Mouse (Mus musculus) MEL (cell line): ENCODE data around the gene Cwc25. TPM values are rescaled to one million over a fixed set of nuclear protein-coding genes. Genes with fewer than 3 reads are reported as not detected.
A peak's percentile ranks its signal among the peaks of the same experiment; 100 is the strongest.

Experiments used
- DNase-seq: peaks from one replicate; pipeline ENCODE4 v3.0.0; 2011; ENCODE audit warnings: low read depth, low spot score
- H3K27ac ChIP-seq: 2 replicates; pipeline ENCODE4 v1.5.1; 2012; ENCODE audit warnings: low read depth, mild to moderate bottlenecking, control low read depth, low read length, moderate library complexity; ENCODE audit not compliant: control insufficient read depth
- H3K27me3 ChIP-seq, 2 experiments: fragments of 150-350 bp in 1 of 2; sonication (generic) in 1 of 2; 2 replicates each; pipeline ENCODE4 v1.6.1; 2012; ENCODE audit warnings: low read length in 2 of 2, mild to moderate bottlenecking in 2 of 2, improper control_type of control experiment in 1 of 2, moderate library complexity in 1 of 2; ENCODE audit not compliant: insufficient read depth in 2 of 2, control insufficient read depth in 1 of 2
- H3K36me3 ChIP-seq, 2 experiments: 2 replicates each; pipeline ENCODE4 v1.6.1; 2012 to 2014; ENCODE audit warnings: low read length in 2 of 2, improper control_type of control experiment in 1 of 2, inconsistent platforms in 1 of 2, mild to moderate bottlenecking in 1 of 2; ENCODE audit not compliant: insufficient read depth in 2 of 2, control insufficient read depth in 1 of 2
- H3K4me1 ChIP-seq, 2 experiments: fragments of 150-350 bp in 1 of 2; sonication (generic) in 1 of 2; 2 replicates each; pipeline ENCODE4 v1.6.1; 2012; ENCODE audit warnings: low read length in 2 of 2, improper control_type of control experiment in 1 of 2, mild to moderate bottlenecking in 1 of 2; ENCODE audit not compliant: insufficient read depth in 2 of 2, control insufficient read depth in 1 of 2
- H3K4me3 ChIP-seq, 2 experiments: fragments of 150-350 bp in 1 of 2; sonication (generic) in 1 of 2; 2 replicates each; pipeline ENCODE4 v1.5.1; 2012; ENCODE audit warnings: low read depth in 2 of 2, low read length in 2 of 2, mild to moderate bottlenecking in 2 of 2, moderate library complexity in 2 of 2, control low read depth in 1 of 2, improper control_type of control experiment in 1 of 2; ENCODE audit not compliant: control insufficient read depth in 1 of 2, insufficient read depth in 1 of 2
- H3K79me2 ChIP-seq: 2 replicates; pipeline ENCODE4 v1.6.1; 2012; ENCODE audit warnings: mild to moderate bottlenecking, low read length, moderate library complexity; ENCODE audit not compliant: control insufficient read depth, poor library complexity, insufficient read depth
- H3K9ac ChIP-seq: 2 replicates; pipeline ENCODE4 v1.6.1; 2012; ENCODE audit warnings: low read depth, mild to moderate bottlenecking, control low read depth, low read length, moderate library complexity; ENCODE audit not compliant: control insufficient read depth, poor library complexity, severe bottlenecking
- H3K9me3 ChIP-seq: fragments of 150-350 bp; sonication (generic); replicated peaks from 2 replicates; pipeline ENCODE4 v1.6.1; 2012; ENCODE audit warnings: mild to moderate bottlenecking, low read length, improper control_type of control experiment, moderate library complexity; ENCODE audit not compliant: insufficient read depth
- BHLHE40 ChIP-seq: IDR thresholded peaks from 2 replicates; pipeline ENCODE4 v1.6.1; 2012; ENCODE audit warnings: low read depth, mild to moderate bottlenecking, inconsistent platforms, low read length, improper control_type of control experiment, borderline replicate concordance
- CHD2 ChIP-seq: IDR thresholded peaks from 2 replicates; pipeline ENCODE4 v1.6.1; 2011; ENCODE audit warnings: low read length, improper control_type of control experiment
- CTCF ChIP-seq, 3 experiments: IDR thresholded peaks in 2 of 3; conservative IDR thresholded peaks in 1 of 3; 2 replicates each; pipeline ENCODE4 v1.5.1; 2011 to 2012; ENCODE audit warnings: low read length in 3 of 3, low read depth in 2 of 3, mild to moderate bottlenecking in 2 of 3, improper control_type of control experiment in 1 of 3, inconsistent platforms in 1 of 3, mixed read lengths in 1 of 3, moderate library complexity in 1 of 3; ENCODE audit not compliant: control insufficient read depth in 1 of 3, insufficient read depth in 1 of 3, poor library complexity in 1 of 3, severe bottlenecking in 1 of 3
- E2F4 ChIP-seq: IDR thresholded peaks from 2 replicates; pipeline ENCODE4 v1.6.1; 2011; ENCODE audit warnings: low read depth, low read length, improper control_type of control experiment, borderline replicate concordance
- ELF1 ChIP-seq: IDR thresholded peaks from 2 replicates; pipeline ENCODE4 v1.6.1; 2014; ENCODE audit warnings: low read depth, mild to moderate bottlenecking, inconsistent platforms, low read length, improper control_type of control experiment, moderate library complexity
- EP300 ChIP-seq, 2 experiments: IDR thresholded peaks; 2 replicates each; pipeline ENCODE4 v1.6.1; 2011; ENCODE audit warnings: improper control_type of control experiment in 2 of 2, low read length in 2 of 2, low read depth in 1 of 2, mild to moderate bottlenecking in 1 of 2
- ETS1 ChIP-seq: IDR thresholded peaks from 2 replicates; pipeline ENCODE4 v1.6.1; 2012; ENCODE audit warnings: low read depth, mild to moderate bottlenecking, inconsistent platforms, low read length, improper control_type of control experiment, moderate library complexity
- GABPA ChIP-seq: IDR thresholded peaks from 2 replicates; pipeline ENCODE4 v1.6.1; 2012; ENCODE audit warnings: low read depth, mild to moderate bottlenecking, inconsistent platforms, low read length, improper control_type of control experiment, moderate library complexity
- GATA1 ChIP-seq: IDR thresholded peaks from 2 replicates; pipeline ENCODE4 v1.6.1; 2011; ENCODE audit warnings: low read depth, low read length, improper control_type of control experiment
- JUND ChIP-seq: IDR thresholded peaks from 2 replicates; pipeline ENCODE4 v1.6.1; 2011; ENCODE audit warnings: low read depth, mild to moderate bottlenecking, improper control_type of control experiment, low read length
- KAT2A ChIP-seq: conservative IDR thresholded peaks from 2 replicates; pipeline ENCODE4 v1.6.1; 2012; ENCODE audit warnings: low read depth, low read length, improper control_type of control experiment, inconsistent platforms
- MAFK ChIP-seq: IDR thresholded peaks from 2 replicates; pipeline ENCODE4 v1.6.1; 2011; ENCODE audit warnings: low read depth, mild to moderate bottlenecking, low read length, improper control_type of control experiment, borderline replicate concordance
- MAX ChIP-seq: IDR thresholded peaks from 2 replicates; pipeline ENCODE4 v1.6.1; 2011; ENCODE audit warnings: low read length, improper control_type of control experiment
- MAZ ChIP-seq: IDR thresholded peaks from 2 replicates; pipeline ENCODE4 v1.6.1; 2012; ENCODE audit warnings: low read depth, mild to moderate bottlenecking, inconsistent platforms, low read length, improper control_type of control experiment
- MXI1 ChIP-seq: IDR thresholded peaks from 2 replicates; pipeline ENCODE4 v1.6.1; 2011; ENCODE audit warnings: mild to moderate bottlenecking, low read depth, low read length, improper control_type of control experiment
- MYB ChIP-seq: IDR thresholded peaks from 2 replicates; pipeline ENCODE4 v1.6.1; 2011; ENCODE audit warnings: mild to moderate bottlenecking, low read depth, low read length, improper control_type of control experiment
- MYC ChIP-seq: IDR thresholded peaks from 2 replicates; pipeline ENCODE4 v1.6.1; 2011; ENCODE audit warnings: low read depth, mild to moderate bottlenecking, low read length, improper control_type of control experiment, moderate library complexity
- NELFE ChIP-seq: IDR thresholded peaks from 2 replicates; pipeline ENCODE4 v1.6.1; 2011; ENCODE audit warnings: low read depth, low read length, improper control_type of control experiment
- NRF1 ChIP-seq: IDR thresholded peaks from 2 replicates; pipeline ENCODE4 v1.6.1; 2014; ENCODE audit warnings: low read depth, mild to moderate bottlenecking, inconsistent platforms, low read length, improper control_type of control experiment, moderate library complexity; ENCODE audit not compliant: poor library complexity, insufficient read depth, severe bottlenecking
- POLR2A ChIP-seq, 2 experiments: IDR thresholded peaks; 2 replicates each; pipeline ENCODE4 v1.6.1; 2011 to 2012; ENCODE audit warnings: low read length in 2 of 2, mild to moderate bottlenecking in 2 of 2, control low read depth in 1 of 2, improper control_type of control experiment in 1 of 2, low read depth in 1 of 2, moderate library complexity in 1 of 2; ENCODE audit not compliant: control insufficient read depth in 1 of 2, insufficient read depth in 1 of 2, poor library complexity in 1 of 2
- POLR2AphosphoS2 ChIP-seq: IDR thresholded peaks from 2 replicates; pipeline ENCODE4 v1.6.1; 2011; ENCODE audit warnings: low read length, improper control_type of control experiment
- POLR2AphosphoS5 ChIP-seq: IDR thresholded peaks from 2 replicates; pipeline ENCODE4 v1.6.1; 2012; ENCODE audit warnings: low read depth, borderline replicate concordance, mild to moderate bottlenecking, inconsistent platforms, low read length, moderate library complexity, mixed read lengths
- RAD21 ChIP-seq: IDR thresholded peaks from 2 replicates; pipeline ENCODE4 v1.6.1; 2011; ENCODE audit warnings: mild to moderate bottlenecking, low read depth, low read length, improper control_type of control experiment
- RCOR1 ChIP-seq: IDR thresholded peaks from 2 replicates; pipeline ENCODE4 v1.6.1; 2012; ENCODE audit warnings: low read depth, mild to moderate bottlenecking, inconsistent platforms, low read length, improper control_type of control experiment
- SIN3A ChIP-seq: IDR thresholded peaks from 2 replicates; pipeline ENCODE4 v1.6.1; 2012; ENCODE audit warnings: low read length, improper control_type of control experiment, inconsistent platforms
- SMC3 ChIP-seq: IDR thresholded peaks from 2 replicates; pipeline ENCODE4 v1.6.1; 2011; ENCODE audit warnings: low read depth, low read length, improper control_type of control experiment
- TAL1 ChIP-seq: IDR thresholded peaks from 2 replicates; pipeline ENCODE4 v1.6.1; 2012; ENCODE audit warnings: mild to moderate bottlenecking, inconsistent platforms, low read length, moderate library complexity, mixed read lengths
- TBP ChIP-seq: IDR thresholded peaks from 2 replicates; pipeline ENCODE4 v1.8.0; 2011; ENCODE audit warnings: low read depth, low read length, improper control_type of control experiment
- TCF12 ChIP-seq: IDR thresholded peaks from 2 replicates; pipeline ENCODE4 v1.6.1; 2014; ENCODE audit warnings: low read depth, mild to moderate bottlenecking, inconsistent platforms, low read length, improper control_type of control experiment, moderate library complexity
- UBTF ChIP-seq: IDR thresholded peaks from 2 replicates; pipeline ENCODE4 v1.6.1; 2012; ENCODE audit warnings: low read depth, mild to moderate bottlenecking, inconsistent platforms, low read length, improper control_type of control experiment, moderate library complexity, borderline replicate concordance; ENCODE audit not compliant: insufficient read depth
- USF1 ChIP-seq: IDR thresholded peaks from 2 replicates; pipeline ENCODE4 v1.6.1; 2014; ENCODE audit warnings: low read depth, mild to moderate bottlenecking, inconsistent platforms, low read length, improper control_type of control experiment, moderate library complexity
- USF2 ChIP-seq, 2 experiments: IDR thresholded peaks; 2 replicates each; pipeline ENCODE4 v1.6.1; 2011 to 2012; ENCODE audit warnings: improper control_type of control experiment in 2 of 2, low read length in 2 of 2, borderline replicate concordance in 1 of 2, inconsistent platforms in 1 of 2, low read depth in 1 of 2, mild to moderate bottlenecking in 1 of 2; ENCODE audit not compliant: insufficient read depth in 1 of 2
- ZC3H11A ChIP-seq: IDR thresholded peaks from 2 replicates; pipeline ENCODE4 v1.6.1; 2012; ENCODE audit warnings: low read depth, mild to moderate bottlenecking, inconsistent platforms, low read length, improper control_type of control experiment
- ZKSCAN1 ChIP-seq: IDR thresholded peaks from 2 replicates; pipeline ENCODE4 v1.6.1; 2012; ENCODE audit warnings: low read depth, mild to moderate bottlenecking, inconsistent platforms, low read length, improper control_type of control experiment, moderate library complexity
- ZMIZ1 ChIP-seq: IDR thresholded peaks from 2 replicates; pipeline ENCODE4 v1.6.1; 2012; ENCODE audit warnings: low read depth, mild to moderate bottlenecking, inconsistent platforms, low read length, improper control_type of control experiment, moderate library complexity
- ZNF384 ChIP-seq: IDR thresholded peaks from 2 replicates; pipeline ENCODE4 v1.6.1; 2012; ENCODE audit warnings: low read depth, mild to moderate bottlenecking, inconsistent platforms, low read length, improper control_type of control experiment
- polyA plus RNA-seq, 2 experiments: library from polyadenylated mRNA; stranded (reverse) in 1 of 2; unstranded in 1 of 2; fragments of >175 nt in 1 of 2; fragments of >200 nt in 1 of 2; gene quantifications; 2 replicates each; pipeline versions ENCODE4 v1.2.1 to v1.2.4; 2012; ENCODE audit warnings: low replicate concordance in 2 of 2, low read depth in 1 of 2; ENCODE audit not compliant: insufficient read length in 2 of 2, insufficient read depth in 1 of 2, missing spikeins in 1 of 2
- total RNA-seq: library from RNA; depleted of rRNA; stranded (reverse); fragments of 300-350 nt; gene quantifications from 2 replicates; pipeline ENCODE4 v1.2.3, GENCODE M21; 2012

Cwc25 gene
- total and polyA plus RNA-seq, 3 experiments, result 16.7 to 20.8 TPM; not detected in 1

DNA sequence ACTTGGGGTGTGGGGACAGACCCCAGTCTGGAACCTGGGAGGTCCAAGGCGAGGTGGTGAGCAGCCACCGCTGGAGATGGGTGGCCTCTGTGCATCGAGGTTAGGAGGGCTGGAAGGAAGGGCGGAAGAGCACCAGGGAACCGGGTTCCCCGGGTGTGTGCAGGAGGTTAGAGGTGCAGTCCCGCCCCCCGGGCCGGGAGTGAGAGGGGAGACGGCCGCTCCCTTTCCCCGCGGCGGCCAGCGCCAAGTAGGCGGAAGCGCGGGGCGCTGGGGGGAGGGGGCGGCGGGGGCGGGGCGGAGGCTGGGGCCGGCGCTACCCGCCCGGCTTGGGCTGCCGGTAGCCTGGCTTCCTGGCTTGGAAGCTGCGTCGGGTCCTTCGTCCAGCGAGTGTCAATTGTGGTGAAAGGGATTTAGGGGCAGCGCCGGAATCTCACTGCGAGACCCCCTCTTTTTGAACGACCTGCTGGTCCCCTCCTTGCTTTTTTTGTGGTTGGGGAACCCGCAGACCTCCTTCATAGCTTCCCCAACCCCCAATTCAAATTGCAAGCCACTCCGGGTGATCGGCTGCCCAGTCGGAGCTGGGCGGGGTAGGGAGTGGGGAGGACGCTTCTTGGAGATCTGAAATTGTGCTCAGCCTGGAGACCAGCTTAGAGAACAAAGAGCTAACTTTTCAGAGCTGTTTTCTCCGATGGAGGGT lies 33.8 kb upstream of the Cwc25 start:
- Histone ChIP-seq H3K9ac (peak overlapping the region; percentile 82), H3K36me3 (peaks cover 0 to 12% of the 10 kb centered on the region in 2 experiments; a peak in 2 of 4 replicates), H3K4me3 (peak overlapping the region; percentile 86 to 93), H3K79me2 (peaks cover 13% of the 10 kb centered on the region; the same call in 1 of the 2 replicates), H3K9me3 (no peaks in the 10 kb centered on the region), H3K4me1 (peaks cover 2 to 20% of the 10 kb centered on the region in 2 experiments; a peak in 3 of 4 replicates), H3K27me3 (no peaks in the 10 kb centered on the region), H3K27ac (peak overlapping the region; percentile 87)
- DNase-seq, result peak; percentile 90
- peak; percentile 51; the same call in 1 of the 2 replicates for TF ChIP-seq SIN3A
- TF ChIP-seq RCOR1, result no peak
- TF ChIP-seq ETS1, result no peak; the same call in none of the 2 replicates
- TF ChIP-seq POLR2AphosphoS5, result no peak
- TF ChIP-seq NRF1, result no peak; the same call in 1 of the 2 replicates
- TF ChIP-seq ELF1, result peak; percentile 72
- 0 out of 2 replicates have a peak, but pooled peaks have one; percentile 31 for TF ChIP-seq MAX
- no peak for TF ChIP-seq JUND
- no peak for TF ChIP-seq UBTF
- no peak for TF ChIP-seq ZC3H11A
- no peak for TF ChIP-seq KAT2A
- TF ChIP-seq TAL1, result no peak
- TF ChIP-seq E2F4, result no peak; the same call in 1 of the 2 replicates
- 0 out of 2 replicates have a peak, but pooled peaks have one; percentile 15 for TF ChIP-seq MXI1
- peak; percentile 60 for TF ChIP-seq NELFE
- no peak for TF ChIP-seq MAFK
- no peak for TF ChIP-seq ZNF384
- TF ChIP-seq USF1, result 0 out of 2 replicates have a peak, but pooled peaks have one; percentile 22
- TF ChIP-seq ZKSCAN1, result no peak
- TF ChIP-seq TCF12, result no peak
- no peak for TF ChIP-seq TBP
- no peak for TF ChIP-seq MYB
- TF ChIP-seq POLR2AphosphoS2, result peak; percentile 59; the same call in 1 of the 2 replicates
- TF ChIP-seq BHLHE40, result no peak
- no peak for TF ChIP-seq CTCF (IDR thresholded peaks at IDR 0.05 in 2 of 3, conservative IDR thresholded peaks at IDR 0.05 in 1 of 3; ENCODE audit: control insufficient read depth in 1 of 3, insufficient read depth in 1 of 3, low read depth in 2 of 3, low read length in 3 of 3, poor library complexity in 1 of 3, severe bottlenecking in 1 of 3)
- TF ChIP-seq GATA1, result no peak
- TF ChIP-seq EP300 (IDR thresholded peaks at IDR 0.05; ENCODE audit: low read depth in 1 of 2, low read length in 2 of 2), result no peak; a peak in 1 of 4 replicates
- TF ChIP-seq MYC, result 0 out of 2 replicates have a peak, but pooled peaks have one; percentile 8
- TF ChIP-seq POLR2A (IDR thresholded peaks at IDR 0.05; ENCODE audit: control insufficient read depth in 1 of 2, insufficient read depth in 1 of 2, low read depth in 1 of 2, low read length in 2 of 2, poor library complexity in 1 of 2), result peak; percentile 20 to 50; a peak in 2 of 4 replicates
- peak; percentile 40; the same call in 1 of the 2 replicates for TF ChIP-seq ZMIZ1
- peak; percentile 82; the same call in 1 of the 2 replicates for TF ChIP-seq MAZ
- TF ChIP-seq USF2 (IDR thresholded peaks at IDR 0.05; ENCODE audit: borderline replicate concordance in 1 of 2, insufficient read depth in 1 of 2, low read depth in 1 of 2, low read length in 2 of 2), result no peak
- no peak for TF ChIP-seq SMC3
- no peak; the same call in 1 of the 2 replicates for TF ChIP-seq GABPA
- TF ChIP-seq CHD2, result no peak
- TF ChIP-seq RAD21, result no peak
